Mouse (Mus musculus) macrophage (primary cell): ENCODE results near the gene Commd1. TPM values are rescaled to one million over a fixed set of nuclear protein-coding genes. Genes with fewer than 3 reads are reported as not detected.

Source experiments
- H3K27ac ChIP-seq: fragments of 350-480 bp; formaldehyde crosslinking; 2 replicates; pipeline ENCODE4 v1.9.0; 2021
- H3K36me3 ChIP-seq: fragments of 350-480 bp; formaldehyde crosslinking; 2 replicates; pipeline ENCODE4 v1.9.0; 2021; ENCODE audit errors: inconsistent target
- H3K4me3 ChIP-seq: fragments of 350-480 bp; formaldehyde crosslinking; 2 replicates; pipeline ENCODE4 v1.9.0; 2021; ENCODE audit errors: inconsistent target
- H3K79me2 ChIP-seq: fragments of 350-480 bp; formaldehyde crosslinking; 2 replicates; pipeline ENCODE4 v1.9.0; 2021; ENCODE audit errors: inconsistent target
- WGBS: methylation state at CpG from one replicate; pipeline ENCODE4 v1.1.7; 2026; ENCODE audit warnings: inconsistent platforms; ENCODE audit not compliant: missing documents; 5-methylcytosine and 5-hydroxymethylcytosine counted together
- polyA plus RNA-seq: library from polyadenylated mRNA; stranded (reverse); fragments of 250-400 nt; gene quantifications from 3 replicates; pipeline ENCODE4 v1.2.4, GENCODE M21; 2018; ENCODE audit warnings: inconsistent platforms

Gene Commd1
- polyA plus RNA-seq, 1 experiment from 2014 or later: 67.8 TPM

GRCm38 (mm10) chr11:22952668-22953067 lies 29.5 kb downstream of the Commd1 start:
- no peaks in the 10 kb centered on the region; the same call in 1 of the 2 replicates for H3K79me2 ChIP-seq
- no peak overlapping the region for H3K4me3 ChIP-seq
- H3K36me3 ChIP-seq: no peaks in the 10 kb centered on the region
- H3K27ac ChIP-seq: peak overlapping the region; percentile 13; the same call in 1 of the 2 replicates
- WGBS: 30% methylated on average over 5 of the region's 7 CpGs

- Histone ChIP-seq H3K36me3 (no peaks in the 10 kb centered on the region), H3K4me3 (no peak overlapping the region), H3K27ac (no peak overlapping the region), H3K79me2 (no peaks in the 10 kb centered on the region)
- 100% methylated on average over 6 of the region's 6 CpGs for WGBS
These were observed 32.1 kb downstream of the Commd1 start for GRCm38 (mm10) chr11:22950131-22950530.

- H3K4me3 ChIP-seq: no peak overlapping the region
- H3K36me3 ChIP-seq: no peaks in the 10 kb centered on the region
- WGBS: 91% methylated on average over 1 of the region's 1 CpGs
- H3K79me2 ChIP-seq: no peaks in the 10 kb centered on the region
- no peak overlapping the region for H3K27ac ChIP-seq
These were observed 33.1 kb downstream of the Commd1 start for GRCm38 (mm10) chr11:22949101-22949500.

- WGBS: 93% methylated on average over 2 of the region's 2 CpGs
- Histone ChIP-seq H3K36me3 (no peaks in the 10 kb centered on the region), H3K79me2 (no peaks in the 10 kb centered on the region), H3K4me3 (no peak overlapping the region), H3K27ac (no peak overlapping the region)
These were observed 43.2 kb downstream of the Commd1 start for GRCm38 (mm10) chr11:22938983-22939382.

GRCm38 (mm10) chr11:22937716-22938316 lies 44.4 kb downstream of the Commd1 start:
- Histone ChIP-seq H3K79me2 (no peaks in the 10 kb centered on the region), H3K4me3 (no peak overlapping the region), H3K27ac (no peak overlapping the region), H3K36me3 (no peaks in the 10 kb centered on the region)
- 96% methylated on average over 4 of the region's 4 CpGs for WGBS

GRCm38 (mm10) chr11:22936446-22937125 lies 45.6 kb downstream of the Commd1 start:
- no peak overlapping the region for H3K27ac ChIP-seq
- no peaks in the 10 kb centered on the region for H3K79me2 ChIP-seq
- WGBS: 60% methylated on average over 5 of the region's 5 CpGs
- no peak overlapping the region for H3K4me3 ChIP-seq
- no peaks in the 10 kb centered on the region for H3K36me3 ChIP-seq

- H3K27ac ChIP-seq: no peak overlapping the region
- H3K79me2 ChIP-seq: no peaks in the 10 kb centered on the region
- no peaks in the 10 kb centered on the region for H3K36me3 ChIP-seq
- no peak overlapping the region for H3K4me3 ChIP-seq
These were observed 50.0 kb downstream of the Commd1 start for GRCm38 (mm10) chr11:22932167-22932566.

- WGBS: 100% methylated on average over 2 of the region's 2 CpGs
- Histone ChIP-seq H3K4me3 (no peak overlapping the region), H3K27ac (no peak overlapping the region), H3K79me2 (no peaks in the 10 kb centered on the region), H3K36me3 (no peaks in the 10 kb centered on the region)
These were observed 50.8 kb downstream of the Commd1 start for GRCm38 (mm10) chr11:22931320-22931905.

- no peak overlapping the region for H3K27ac ChIP-seq
- H3K79me2 ChIP-seq: no peaks in the 10 kb centered on the region
- WGBS: 54% methylated on average over 2 of the region's 2 CpGs
- H3K36me3 ChIP-seq: no peaks in the 10 kb centered on the region
- H3K4me3 ChIP-seq: no peak overlapping the region
These were observed 52.1 kb downstream of the Commd1 start for GRCm38 (mm10) chr11:22930129-22930528.

- WGBS: 7% methylated on average over 8 of the region's 8 CpGs
- Histone ChIP-seq H3K27ac (peak overlapping the region; percentile 57), H3K4me3 (no peak overlapping the region), H3K36me3 (no peaks in the 10 kb centered on the region), H3K79me2 (no peaks in the 10 kb centered on the region)
These were observed 53.5 kb downstream of the Commd1 start for GRCm38 (mm10) chr11:22928586-22929169.

- no peak overlapping the region for H3K4me3 ChIP-seq
- no peaks in the 10 kb centered on the region for H3K36me3 ChIP-seq
- no peaks in the 10 kb centered on the region for H3K79me2 ChIP-seq
- WGBS: 100% methylated on average over 2 of the region's 2 CpGs
- H3K27ac ChIP-seq: no peak overlapping the region
These were observed 58.6 kb downstream of the Commd1 start for GRCm38 (mm10) chr11:22923606-22924005.

- H3K36me3 ChIP-seq: no peaks in the 10 kb centered on the region
- no peak overlapping the region for H3K4me3 ChIP-seq
- H3K27ac ChIP-seq: no peak overlapping the region
- 75% methylated on average over 2 of the region's 2 CpGs for WGBS
- H3K79me2 ChIP-seq: no peaks in the 10 kb centered on the region
These were observed 59.6 kb downstream of the Commd1 start for GRCm38 (mm10) chr11:22922546-22922945.

GRCm38 (mm10) chr11:22919336-22919735 lies 62.8 kb downstream of the Commd1 start:
- Histone ChIP-seq H3K36me3 (no peaks in the 10 kb centered on the region), H3K79me2 (no peaks in the 10 kb centered on the region), H3K4me3 (no peak overlapping the region), H3K27ac (no peak overlapping the region)
- WGBS: 88% methylated on average over 2 of the region's 2 CpGs

GRCm38 (mm10) chr11:22917786-22918185 lies 64.4 kb downstream of the Commd1 start:
- Histone ChIP-seq H3K36me3 (no peaks in the 10 kb centered on the region), H3K27ac (no peak overlapping the region), H3K4me3 (no peak overlapping the region), H3K79me2 (no peaks in the 10 kb centered on the region)
- WGBS: 98% methylated on average over 7 of the region's 7 CpGs

GRCm38 (mm10) chr11:22913744-22914143 lies 68.4 kb downstream of the Commd1 start:
- Histone ChIP-seq H3K27ac (no peak overlapping the region), H3K36me3 (no peaks in the 10 kb centered on the region), H3K4me3 (no peak overlapping the region), H3K79me2 (no peaks in the 10 kb centered on the region)
- 98% methylated on average over 4 of the region's 4 CpGs for WGBS
